Mouse (Mus musculus): ENCODE results near the gene Cnr2. TPM values are rescaled to one million over a fixed set of nuclear protein-coding genes. Genes with fewer than 3 reads are reported as not detected.

Cnr2 gene
- polyA plus RNA-seq, 1 experiment, result not detected

DNA sequence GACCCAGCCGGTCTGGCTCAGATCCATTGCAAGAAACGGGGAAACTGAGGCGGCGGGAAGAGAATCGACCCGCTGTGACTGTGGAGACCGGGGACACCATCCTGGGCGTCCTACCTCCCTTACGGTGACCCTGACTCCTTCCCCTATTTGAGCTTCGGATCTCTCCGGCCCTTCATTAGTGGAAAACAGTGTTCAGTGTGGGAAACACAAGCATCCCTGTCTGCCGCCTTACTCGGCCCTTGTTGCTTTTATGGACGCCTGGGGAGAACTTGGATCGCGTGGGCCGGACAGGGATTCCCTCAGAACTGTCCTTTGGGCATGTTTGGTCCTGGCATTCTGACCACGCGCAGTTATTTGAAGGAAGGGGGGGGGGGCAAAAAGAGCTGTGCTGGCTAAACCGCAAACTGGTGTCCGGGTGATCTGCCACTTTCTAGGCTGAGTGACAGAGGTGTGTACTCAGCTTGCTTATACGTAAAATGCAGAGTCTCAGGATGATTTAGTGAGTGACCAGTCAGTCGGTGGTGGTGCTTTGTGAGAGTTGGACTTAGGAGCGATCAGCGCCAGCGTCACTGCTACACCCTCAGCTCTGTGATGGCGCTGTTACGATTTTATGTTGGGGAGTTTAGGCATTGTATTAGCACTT is 51.6 kb downstream of the Cnr2 start:
- H3K4me1 ChIP-seq (ENCODE audit: control insufficient read depth, insufficient read depth, low read length), result peaks cover 31% of the 10 kb centered on the region
- H3K4me3 ChIP-seq (ENCODE audit: insufficient read depth, low read depth, low read length), result peak overlapping the region; percentile 71
- WGBS, result under 1% methylated on average over 28 of the region's 28 CpGs
- peak overlapping the region; percentile 61 for H3K27ac ChIP-seq (ENCODE audit: insufficient read depth, low read depth, low read length)
- TF ChIP-seq CTCF (IDR thresholded peaks at IDR 0.05; ENCODE audit: insufficient read depth, low read depth, low read length) (no peak), POLR2A (IDR thresholded peaks at IDR 0.05; ENCODE audit: insufficient read depth, low read depth, low read length) (no peak)

GRCm38 (mm10) chr4:135948142-135948541 is 52.9 kb downstream of the Cnr2 start:
- TF ChIP-seq POLR2A (IDR thresholded peaks at IDR 0.05; ENCODE audit: insufficient read depth, low read depth, low read length) (no peak), CTCF (IDR thresholded peaks at IDR 0.05; ENCODE audit: insufficient read depth, low read depth, low read length) (no peak)
- H3K4me1 ChIP-seq (ENCODE audit: control insufficient read depth, insufficient read depth, low read length), result peaks cover 38% of the 10 kb centered on the region
- H3K4me3 ChIP-seq (ENCODE audit: insufficient read depth, low read depth, low read length), result no peak overlapping the region
- WGBS, result 90% methylated on average over 8 of the region's 8 CpGs
- no peak overlapping the region for H3K27ac ChIP-seq (ENCODE audit: insufficient read depth, low read depth, low read length)

- Histone ChIP-seq H3K4me3 (ENCODE audit: insufficient read depth, low read depth, low read length) (no peak overlapping the region), H3K27ac (ENCODE audit: insufficient read depth, low read depth, low read length) (peak overlapping the region; percentile 66), H3K4me1 (ENCODE audit: control insufficient read depth, insufficient read depth, low read length) (peaks cover 38% of the 10 kb centered on the region)
- TF ChIP-seq POLR2A (IDR thresholded peaks at IDR 0.05; ENCODE audit: insufficient read depth, low read depth, low read length), result no peak
- no peak for TF ChIP-seq CTCF (IDR thresholded peaks at IDR 0.05; ENCODE audit: insufficient read depth, low read depth, low read length)
- WGBS, result 65% methylated on average over 10 of the region's 10 CpGs
Observed at GRCm38 (mm10) chr4:135949475-135949874, 54.3 kb downstream of the Cnr2 start.

GRCm38 (mm10) chr4:135949911-135950310 is 54.7 kb downstream of the Cnr2 start:
- 9% methylated on average over 6 of the region's 6 CpGs for WGBS
- no peak for TF ChIP-seq POLR2A (IDR thresholded peaks at IDR 0.05; ENCODE audit: insufficient read depth, low read depth, low read length)
- no peak for TF ChIP-seq CTCF (IDR thresholded peaks at IDR 0.05; ENCODE audit: insufficient read depth, low read depth, low read length)
- H3K27ac ChIP-seq (ENCODE audit: insufficient read depth, low read depth, low read length), result peak overlapping the region; percentile 66
- H3K4me1 ChIP-seq (ENCODE audit: control insufficient read depth, insufficient read depth, low read length), result peaks cover 38% of the 10 kb centered on the region
- no peak overlapping the region for H3K4me3 ChIP-seq (ENCODE audit: insufficient read depth, low read depth, low read length)

DNA sequence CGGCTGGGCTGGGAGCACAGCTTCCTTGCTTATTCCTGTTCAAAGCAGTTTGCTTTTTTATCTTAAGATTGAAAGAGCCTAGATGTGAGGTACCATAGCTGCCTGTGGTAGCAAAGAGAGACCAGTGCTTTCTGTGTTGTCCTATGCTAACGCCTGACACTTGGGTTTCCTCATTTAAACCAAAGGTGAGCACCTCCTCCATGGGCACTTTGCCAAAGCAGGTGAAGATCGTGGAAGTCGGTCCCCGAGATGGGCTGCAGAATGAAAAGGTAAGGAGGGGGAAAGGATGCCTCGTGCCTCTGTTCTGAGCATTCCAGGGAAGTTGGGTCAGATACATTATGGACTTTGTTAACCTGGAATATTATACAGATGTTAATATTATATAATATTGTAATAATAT is 55.2 kb downstream of the Cnr2 start:
- Histone ChIP-seq H3K27ac (ENCODE audit: insufficient read depth, low read depth, low read length) (peak overlapping the region; percentile 43; the same call in 1 of the 2 replicates), H3K4me3 (ENCODE audit: insufficient read depth, low read depth, low read length) (no peak overlapping the region), H3K4me1 (ENCODE audit: control insufficient read depth, insufficient read depth, low read length) (peaks cover 38% of the 10 kb centered on the region)
- WGBS, result 70% methylated on average over 6 of the region's 6 CpGs
- TF ChIP-seq POLR2A (IDR thresholded peaks at IDR 0.05; ENCODE audit: insufficient read depth, low read depth, low read length), result no peak
- TF ChIP-seq CTCF (IDR thresholded peaks at IDR 0.05; ENCODE audit: insufficient read depth, low read depth, low read length), result no peak

DNA sequence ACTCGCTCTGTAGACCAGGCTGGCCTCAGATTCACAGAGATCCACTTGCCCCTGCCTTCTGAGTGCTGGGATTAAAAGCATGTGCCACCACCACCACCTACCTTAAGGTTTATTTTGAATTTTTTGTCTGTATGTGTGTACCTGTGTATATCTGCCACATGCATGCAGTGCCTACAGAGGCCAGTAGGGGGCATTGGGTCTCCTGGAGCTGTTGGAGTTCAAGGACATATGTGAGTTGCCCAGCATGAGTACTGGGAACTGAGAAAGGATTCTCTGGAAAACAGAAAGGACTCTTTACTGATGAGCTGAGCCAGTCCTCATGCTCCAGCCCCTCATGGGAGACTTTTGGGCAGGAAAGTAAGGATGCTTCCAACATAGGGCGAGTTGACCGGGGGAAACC is 56.3 kb downstream of the Cnr2 start:
- TF ChIP-seq POLR2A (IDR thresholded peaks at IDR 0.05; ENCODE audit: insufficient read depth, low read depth, low read length), result no peak
- TF ChIP-seq CTCF (IDR thresholded peaks at IDR 0.05; ENCODE audit: insufficient read depth, low read depth, low read length), result no peak
- H3K4me1 ChIP-seq (ENCODE audit: control insufficient read depth, insufficient read depth, low read length), result peaks cover 35% of the 10 kb centered on the region
- WGBS, result 80% methylated on average over 3 of the region's 3 CpGs

DNA sequence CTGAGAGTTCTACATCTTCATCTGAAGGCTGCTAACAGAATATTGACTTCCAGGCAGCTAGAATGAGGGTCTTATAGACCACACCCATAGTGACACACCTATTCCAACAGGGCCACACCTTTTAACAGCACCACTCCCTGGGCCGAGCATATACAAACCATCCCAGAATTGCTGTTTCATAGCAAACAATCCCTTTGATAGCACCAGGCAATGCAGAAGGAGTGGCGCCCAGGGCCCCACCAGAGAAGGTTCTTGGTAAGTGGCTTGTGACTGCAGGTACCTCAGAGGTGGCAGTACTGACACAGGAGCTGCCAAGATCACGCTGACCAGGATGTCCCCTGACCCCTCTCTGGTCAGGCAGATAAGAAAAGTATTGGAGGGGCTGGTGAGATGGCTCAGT is 58.0 kb downstream of the Cnr2 start:
- peaks cover 29% of the 10 kb centered on the region for H3K4me1 ChIP-seq (ENCODE audit: control insufficient read depth, insufficient read depth, low read length)
- no peak for TF ChIP-seq CTCF (IDR thresholded peaks at IDR 0.05; ENCODE audit: insufficient read depth, low read depth, low read length)
- no peak for TF ChIP-seq POLR2A (IDR thresholded peaks at IDR 0.05; ENCODE audit: insufficient read depth, low read depth, low read length)
- H3K27ac ChIP-seq (ENCODE audit: insufficient read depth, low read depth, low read length), result no peak overlapping the region
- H3K4me3 ChIP-seq (ENCODE audit: insufficient read depth, low read depth, low read length), result no peak overlapping the region
- over 99% methylated on average over 3 of the region's 3 CpGs for WGBS

More for the DNA sequence above, 56.3 kb downstream of the Cnr2 start:
- no peak overlapping the region for H3K27ac ChIP-seq (ENCODE audit: insufficient read depth, low read depth, low read length)
- H3K4me3 ChIP-seq (ENCODE audit: insufficient read depth, low read depth, low read length), result no peak overlapping the region

DNA sequence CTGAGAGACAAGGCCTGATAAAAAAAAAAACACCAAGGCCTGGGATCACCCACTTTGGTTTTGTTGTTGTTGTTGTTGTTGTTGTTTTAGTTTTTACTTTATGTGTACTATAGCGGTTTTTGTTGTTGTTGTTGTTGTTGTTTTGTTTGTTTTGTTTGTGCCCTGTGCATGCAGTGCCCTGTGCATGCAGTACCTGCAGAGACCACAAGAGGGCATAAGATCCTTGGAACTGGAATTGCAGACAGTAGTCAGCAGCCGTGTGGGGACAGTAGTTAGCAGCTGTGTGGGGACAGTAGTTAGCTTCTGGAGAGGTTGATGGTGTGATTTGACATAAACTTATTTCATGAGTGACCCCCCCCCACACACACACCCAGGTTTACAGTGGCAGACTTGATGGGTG is 59.0 kb downstream of the Cnr2 start:
- no peak overlapping the region for H3K27ac ChIP-seq (ENCODE audit: insufficient read depth, low read depth, low read length)

GRCm38 (mm10) chr4:135955886-135956285 is 60.7 kb downstream of the Cnr2 start:
- H3K27ac ChIP-seq (ENCODE audit: insufficient read depth, low read depth, low read length), result no peak overlapping the region
- WGBS, result 78% methylated on average over 9 of the region's 9 CpGs
- no peak for TF ChIP-seq CTCF (IDR thresholded peaks at IDR 0.05; ENCODE audit: insufficient read depth, low read depth, low read length)
- TF ChIP-seq POLR2A (IDR thresholded peaks at IDR 0.05; ENCODE audit: insufficient read depth, low read depth, low read length), result no peak
- peaks cover 8% of the 10 kb centered on the region; the same call in 1 of the 2 replicates for H3K4me1 ChIP-seq (ENCODE audit: control insufficient read depth, insufficient read depth, low read length)
- no peak overlapping the region for H3K4me3 ChIP-seq (ENCODE audit: insufficient read depth, low read depth, low read length)

More for the DNA sequence above, 59.0 kb downstream of the Cnr2 start:
- Histone ChIP-seq H3K4me3 (ENCODE audit: insufficient read depth, low read depth, low read length) (no peak overlapping the region), H3K4me1 (ENCODE audit: control insufficient read depth, insufficient read depth, low read length) (peaks cover 20% of the 10 kb centered on the region)
- no peak for TF ChIP-seq POLR2A (IDR thresholded peaks at IDR 0.05; ENCODE audit: insufficient read depth, low read depth, low read length)
- 0 out of 2 replicates have a peak, but pooled peaks have one; percentile 21 for TF ChIP-seq CTCF (IDR thresholded peaks at IDR 0.05; ENCODE audit: insufficient read depth, low read depth, low read length)
- WGBS, result 2% methylated on average over 2 of the region's 2 CpGs

All from olfactory bulb, adult 2 months (tissue).